Mouse (Mus musculus): Measurements from ENCODE around the gene Acot7. TPM values are rescaled to one million over a fixed set of nuclear protein-coding genes. Genes with fewer than 3 reads are reported as not detected.

Acot7 gene
- total RNA-seq, 2 experiments from 2014 or later = 61.9 to 66.2 TPM

DNA sequence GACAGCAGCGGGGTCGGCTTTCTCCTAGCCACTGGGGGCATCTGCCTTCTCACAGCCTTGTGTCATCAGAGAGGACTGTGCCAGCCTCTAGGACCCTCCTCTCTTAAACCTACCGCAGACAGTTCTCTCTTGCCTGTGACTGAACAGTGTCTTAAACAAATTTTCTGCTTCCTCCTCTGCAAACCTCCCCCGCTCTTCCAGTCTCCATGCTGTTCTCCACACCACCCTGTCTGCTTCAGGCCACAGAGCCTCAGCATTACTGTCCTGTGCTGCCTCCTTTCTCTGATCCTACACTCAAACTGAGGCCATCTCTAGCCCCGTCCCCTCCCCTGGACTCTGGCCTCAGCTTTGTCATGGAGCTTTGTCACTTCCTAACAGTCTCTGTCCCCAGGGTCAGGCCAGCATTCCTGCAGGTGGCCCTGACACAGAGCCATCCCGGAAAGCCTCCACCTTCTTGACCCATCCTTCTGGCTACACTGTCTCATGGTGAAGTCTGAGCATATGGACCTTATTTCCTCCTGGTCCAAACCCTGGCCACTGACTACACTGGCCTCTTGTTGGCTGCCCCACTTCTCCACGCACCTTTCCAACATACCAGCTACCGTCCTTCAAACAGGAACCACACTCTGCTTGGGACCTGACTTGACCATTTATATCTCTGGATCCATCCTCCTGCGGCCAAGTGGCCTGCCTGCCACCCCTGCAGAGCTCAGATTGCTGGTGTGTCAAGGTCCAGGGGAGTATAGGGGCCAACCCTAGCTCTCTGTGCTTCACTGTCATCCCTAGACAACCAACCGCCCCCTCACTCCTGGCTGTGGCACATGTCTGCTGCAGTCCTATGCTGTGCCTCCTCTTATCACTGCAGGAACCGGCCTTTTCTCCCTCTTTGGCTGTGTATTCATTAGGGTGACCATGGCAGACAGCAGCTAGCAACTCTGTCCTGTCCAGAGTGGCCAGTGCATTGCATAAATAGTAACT, 66.9 kb downstream of the Acot7 start:
- DNase-seq = no peak

GRCm38 (mm10) chr4:152246011-152246410, 68.1 kb downstream of the Acot7 start:
- peak in 1 of 2 experiments; percentile 76 for DNase-seq

- DNase-seq = no peak
These were observed 69.3 kb downstream of the Acot7 start for GRCm38 (mm10) chr4:152247195-152247594.

DNA sequence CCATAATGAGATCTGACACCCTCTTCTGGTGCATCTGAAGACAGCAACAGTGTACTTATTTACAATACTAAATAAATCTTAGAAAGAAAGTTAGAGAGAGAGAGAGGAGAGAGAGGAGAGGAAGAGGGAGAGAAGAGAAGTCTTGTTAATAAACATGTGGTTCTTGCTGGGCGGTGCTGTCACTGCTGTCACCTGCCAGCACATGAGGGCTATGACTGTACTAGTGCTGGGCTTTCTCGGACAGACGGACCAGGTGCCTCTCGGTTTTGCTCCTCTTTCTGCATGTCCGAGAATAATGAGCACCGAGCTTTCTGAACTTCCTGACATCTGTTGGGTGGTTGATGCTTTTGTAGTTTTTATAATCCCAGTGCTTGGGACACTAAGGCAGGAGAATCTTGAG, 72.7 kb downstream of the Acot7 start:
- no peak for DNase-seq

DNA sequence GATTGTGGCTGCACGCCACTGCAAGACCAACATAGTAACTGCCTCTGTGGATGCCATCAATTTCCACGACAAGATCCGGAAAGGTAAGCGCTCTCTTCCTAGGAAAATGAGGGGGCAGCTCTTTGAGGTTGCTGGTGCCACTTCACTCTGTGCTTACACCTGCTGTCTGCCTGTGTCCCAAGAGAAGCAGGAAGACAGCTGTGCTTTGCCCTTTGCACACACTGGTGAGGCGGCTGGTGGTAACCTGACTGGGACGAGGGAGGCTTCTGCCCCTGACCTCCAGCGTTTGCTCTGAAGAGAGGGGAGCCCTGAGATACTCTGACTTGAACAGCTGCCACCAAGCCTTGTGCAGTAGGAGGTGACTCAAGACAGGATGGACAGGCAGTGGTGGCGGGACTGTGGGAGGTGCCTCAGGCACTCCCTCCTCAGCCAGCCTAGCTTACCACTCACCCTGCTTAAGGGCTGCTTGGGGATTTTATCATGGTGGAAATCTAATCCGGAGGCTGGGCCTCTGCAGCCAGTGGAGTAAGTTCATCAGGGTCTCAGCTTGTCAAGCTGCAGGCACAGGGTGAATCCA, 75.3 kb downstream of the Acot7 start:
- DNase-seq = no peak

DNA sequence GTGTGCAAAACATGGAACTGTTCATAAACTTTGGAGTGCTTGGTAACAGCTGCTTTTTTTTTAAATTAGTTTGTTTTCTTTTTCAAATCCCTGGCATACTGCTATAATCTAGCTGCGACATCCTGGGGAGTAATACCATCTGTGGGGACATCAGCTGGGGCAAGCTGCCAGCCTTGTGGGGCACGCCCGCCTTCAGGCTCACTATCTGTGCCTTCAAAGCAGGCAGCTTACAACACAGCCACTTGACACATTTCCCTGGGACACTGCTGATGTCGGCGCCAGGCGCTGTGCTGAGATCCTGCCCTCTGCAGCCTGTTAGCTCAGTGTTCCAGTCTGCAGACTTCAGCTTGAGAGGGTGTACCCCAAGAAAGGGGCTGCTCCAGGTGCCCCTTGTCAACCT, 79.1 kb downstream of the Acot7 start:
- DNase-seq = peak; percentile 82 to 86

DNA sequence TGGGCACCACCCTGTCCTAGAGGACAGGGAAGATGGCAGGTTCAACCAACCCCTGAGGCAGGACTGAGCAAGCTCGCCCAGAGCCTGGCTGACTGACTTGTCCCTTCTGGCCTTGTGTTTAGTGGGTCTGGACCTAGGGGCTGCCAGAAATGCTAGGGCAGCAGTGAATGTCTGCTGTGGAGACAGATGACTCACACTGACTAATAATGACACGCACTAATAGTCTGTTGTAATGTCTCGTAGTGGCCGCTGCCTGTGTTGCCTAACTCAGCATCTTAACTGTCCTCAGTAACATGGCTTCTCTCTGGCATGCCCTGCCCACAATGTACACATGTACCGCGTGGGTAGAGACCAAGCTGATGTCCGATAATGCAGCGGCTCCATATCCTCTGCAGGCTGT, 82.5 kb downstream of the Acot7 start:
- no peak for DNase-seq

- peak; percentile 58 to 76 for DNase-seq
These were observed 84.3 kb downstream of the Acot7 start for GRCm38 (mm10) chr4:152262187-152262586.

DNA sequence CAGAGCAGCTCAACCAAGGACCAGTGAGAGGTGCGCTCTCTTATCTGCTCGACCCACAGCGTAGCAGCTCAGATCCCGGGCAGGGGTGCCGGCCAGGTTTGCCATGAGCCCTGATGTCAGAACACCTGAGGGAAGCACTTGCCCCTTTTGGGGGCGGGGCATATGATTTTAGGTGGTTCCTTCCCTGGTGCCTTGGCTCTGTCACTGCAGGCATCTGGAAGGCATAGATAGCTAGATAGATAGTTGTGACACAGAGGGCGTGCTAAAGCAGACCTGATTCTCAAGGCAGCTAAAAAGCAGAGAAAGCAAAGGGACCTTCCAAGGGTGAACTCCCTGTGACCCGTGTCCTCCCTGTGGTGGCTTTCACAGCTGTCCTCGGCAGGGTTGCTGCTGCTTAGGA, 85.2 kb downstream of the Acot7 start:
- no peak for DNase-seq

- no peak for DNase-seq
These were observed 85.7 kb downstream of the Acot7 start for GRCm38 (mm10) chr4:152263512-152264176.

GRCm38 (mm10) chr4:152264177-152264530, 86.2 kb downstream of the Acot7 start:
- DNase-seq = no peak

GRCm38 (mm10) chr4:152264867-152265568, 87.1 kb downstream of the Acot7 start:
- DNase-seq = no peak

- no peak for DNase-seq
These were observed 87.9 kb downstream of the Acot7 start for GRCm38 (mm10) chr4:152265791-152266190.

DNA sequence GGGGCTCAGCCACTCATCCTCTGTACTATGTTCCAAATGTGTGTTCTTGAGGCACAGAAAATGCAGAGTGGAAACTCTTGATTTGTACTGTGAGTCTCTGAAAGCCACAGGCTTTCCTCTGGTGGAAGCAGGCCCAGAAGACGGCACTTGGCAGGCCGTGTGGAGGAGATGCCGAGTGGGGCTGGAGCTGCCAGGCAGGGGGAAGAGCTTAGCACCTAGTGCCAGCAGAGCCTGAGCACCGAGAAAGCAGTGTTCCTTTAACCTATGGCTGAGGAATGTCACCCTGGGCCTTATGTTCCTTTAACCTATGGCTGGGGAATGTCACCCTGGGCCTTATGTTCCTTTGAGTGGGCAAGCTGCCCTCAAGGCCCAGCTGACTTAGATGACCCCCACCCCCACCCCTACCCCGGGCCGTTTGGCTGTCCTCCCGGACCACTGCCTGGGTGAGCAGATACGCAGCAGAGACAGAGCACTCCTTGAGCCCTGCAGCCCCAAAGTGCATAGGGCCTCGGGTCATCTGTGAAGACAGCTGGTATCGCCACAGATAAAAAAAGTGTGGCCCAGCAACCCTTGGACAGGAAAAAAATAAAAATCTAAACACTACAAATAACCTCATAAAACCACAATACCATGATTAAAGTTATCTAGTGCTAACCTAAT, 88.4 kb downstream of the Acot7 start:
- DNase-seq = peak; percentile 66 to 73

DNA sequence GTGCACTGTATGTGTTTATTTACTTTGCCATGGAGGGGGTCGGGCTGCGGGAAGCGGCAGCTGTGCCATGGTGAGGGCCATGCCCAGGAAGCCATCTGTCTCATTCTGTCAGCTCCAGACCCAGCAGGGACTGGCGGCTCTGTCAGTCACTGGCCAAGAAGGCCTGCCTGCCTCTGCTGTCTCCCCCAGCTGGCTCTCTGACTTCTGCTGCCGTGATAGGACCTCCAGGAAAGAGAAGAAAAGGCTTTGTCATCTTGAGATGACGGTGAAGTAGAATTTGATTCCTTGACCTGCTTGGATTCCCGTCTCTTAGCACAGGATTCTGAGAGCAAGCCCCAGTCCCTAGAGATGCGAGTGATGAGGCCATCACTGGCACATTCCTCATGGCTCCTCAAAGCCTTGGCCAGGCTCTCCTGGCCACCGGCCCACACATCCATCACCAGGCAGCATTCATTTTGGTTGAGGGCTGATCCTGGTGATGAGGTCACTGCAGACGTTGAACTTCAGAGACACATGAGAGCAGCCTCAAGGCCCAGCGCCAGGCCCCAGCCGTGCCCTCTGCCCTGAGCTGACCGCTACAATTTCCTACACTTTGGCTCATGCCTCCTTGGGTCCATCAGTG, 89.9 kb downstream of the Acot7 start:
- peak; percentile 59 to 75 for DNase-seq

- DNase-seq = no peak
These were observed 92.0 kb downstream of the Acot7 start for GRCm38 (mm10) chr4:152269967-152270366.

GRCm38 (mm10) chr4:152270599-152270998, 92.7 kb downstream of the Acot7 start:
- DNase-seq = peak in 1 of 2 experiments; percentile 45

DNA sequence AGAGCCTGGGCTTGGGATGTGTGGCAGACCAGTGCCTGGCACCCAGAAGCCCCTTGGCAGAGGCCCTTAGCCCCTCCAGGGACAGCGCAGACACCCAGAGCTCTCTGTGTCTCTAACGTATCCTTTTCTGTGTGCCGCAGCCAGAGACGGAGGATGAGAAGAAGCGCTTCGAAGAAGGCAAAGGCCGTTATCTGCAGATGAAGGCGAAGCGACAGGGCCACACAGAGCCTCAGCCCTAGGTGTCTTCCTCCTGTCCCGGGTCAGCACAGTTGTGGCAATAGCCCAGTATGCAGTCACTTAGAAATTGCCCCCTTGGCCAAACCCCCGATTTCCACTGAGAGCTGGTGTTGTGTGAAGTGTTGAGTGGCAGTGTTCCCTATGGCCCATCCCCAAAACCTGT, 93.4 kb downstream of the Acot7 start:
- no peak for DNase-seq

- no peak for DNase-seq
These were observed 94.1 kb downstream of the Acot7 start for GRCm38 (mm10) chr4:152272006-152272405.

DNA sequence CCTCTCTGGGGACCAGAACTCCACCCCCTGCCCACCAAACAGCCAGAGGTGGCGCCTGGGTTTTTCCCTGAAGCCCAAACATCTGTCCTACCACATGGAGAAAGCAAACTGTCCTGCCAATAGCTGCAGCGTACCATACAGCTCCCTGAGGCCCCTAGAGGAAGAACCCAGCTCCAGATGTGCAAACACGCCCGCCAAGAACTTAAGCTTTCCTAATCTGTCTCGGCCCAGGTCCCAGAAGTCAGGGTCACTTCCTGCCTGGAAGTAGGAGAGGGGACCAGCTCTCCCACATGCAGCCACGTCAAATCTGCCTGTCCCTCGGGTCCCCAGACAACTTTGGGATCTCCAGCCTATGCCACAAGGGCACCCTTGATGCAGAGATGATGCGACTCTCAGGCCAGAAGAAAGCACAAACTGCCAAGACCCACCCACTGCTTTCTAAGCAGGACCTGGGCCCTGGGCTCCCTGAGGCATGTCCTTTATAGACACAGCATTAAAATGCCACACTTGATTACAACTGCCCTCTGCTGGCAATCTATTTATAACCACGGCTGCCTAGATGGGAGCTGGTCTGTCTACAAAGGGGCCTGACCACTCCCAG, 94.6 kb downstream of the Acot7 start:
- DNase-seq = peak; percentile 86 to 92

- DNase-seq = peak in 1 of 2 experiments; percentile 46
These were observed 95.3 kb downstream of the Acot7 start for GRCm38 (mm10) chr4:152273191-152273590.

Measured in heart, adult 18-20 months (tissue).